ENCODE assay signal across 8 mouse cellular contexts in the genomic region with DNA sequence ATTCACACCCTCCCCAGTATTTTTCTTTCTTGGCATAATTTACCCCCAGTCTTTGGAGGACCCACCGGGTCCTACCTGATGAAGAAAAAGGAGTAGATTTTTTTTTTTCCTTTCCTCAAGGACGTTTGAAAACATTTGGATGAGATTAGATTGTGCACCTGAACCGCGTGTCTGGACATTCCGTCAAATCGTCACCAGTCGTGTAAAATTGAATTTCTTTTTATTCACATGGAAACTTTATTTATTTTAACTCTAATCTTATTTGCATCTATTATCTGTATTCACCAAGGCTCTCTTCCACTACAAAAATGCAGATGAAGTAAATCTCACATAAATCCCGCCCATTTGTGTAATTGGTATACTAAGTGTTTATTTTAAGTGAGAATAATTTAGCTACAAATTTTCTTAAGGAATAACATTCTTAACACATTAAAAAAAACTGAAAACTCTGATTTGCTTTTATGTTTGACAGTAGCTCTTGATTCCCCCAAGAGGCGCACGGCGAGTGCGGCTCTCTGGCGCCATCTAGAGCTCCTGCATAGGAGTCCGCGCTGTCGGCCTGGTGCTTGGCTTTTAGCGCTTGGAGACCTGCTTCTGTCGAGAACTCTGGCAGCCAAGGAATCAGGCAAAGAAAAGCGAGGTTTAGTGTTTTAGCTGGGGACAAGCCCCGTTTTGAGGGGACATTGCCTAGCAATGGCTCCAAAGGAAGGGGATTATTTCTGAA. TPM values are rescaled to one million over a fixed set of nuclear protein-coding genes. Genes with fewer than 3 reads are reported as not detected.
A peak's percentile ranks its signal among the peaks of the same experiment; 100 is the strongest.
DNase-seq lines count a peak whose midpoint lies in the region; ATAC-seq lines count a peak whose summit lies in the region.

No protein-coding gene starts in this region.

- no peaks in the 10 kb centered on the region for H3K9me3 ChIP-seq in hindbrain, embryonic 16.5 days (ENCODE audit: control insufficient read depth, low read length)

- no peak overlapping the region for H3K27ac ChIP-seq in hindbrain, embryonic 16.5 days (ENCODE audit: low read depth, low read length)

- H3K9ac ChIP-seq in hindbrain, embryonic 16.5 days (ENCODE audit: low read depth, low read length): no peak overlapping the region

- ATAC-seq in hindbrain, embryonic 16.5 days: peak; percentile 83

- peak overlapping the region; percentile 25 for H3K4me2 ChIP-seq in hindbrain, embryonic 16.5 days (ENCODE audit: low read length)

- H3K27me3 ChIP-seq in hindbrain, embryonic 16.5 days (replicated peaks; ENCODE audit: control insufficient read depth, insufficient read depth, low read length): peaks cover 10% of the 10 kb centered on the region

- peaks cover 17% of the 10 kb centered on the region for H3K4me1 ChIP-seq in hindbrain, embryonic 16.5 days (ENCODE audit: control insufficient read depth, insufficient read depth, low read depth, low read length)

- no peaks in the 10 kb centered on the region for H3K36me3 ChIP-seq in hindbrain, embryonic 16.5 days (ENCODE audit: control insufficient read depth, insufficient read depth, low read length)

- peak; percentile 86 for DNase-seq in T-cell, adult 2 months (ENCODE audit: low spot score)
- DNase-seq in cerebellum, postnatal 36 days: peak; percentile 82 to 86
- DNase-seq in gastrocnemius, adult 18-20 months (ENCODE audit: low spot score): peak; percentile 85
- DNase-seq in left cerebral cortex, adult 18-20 months (ENCODE audit: low spot score in 2 of 2): peak; percentile 87 to 90
- peak; percentile 91 to 93 for DNase-seq in lung, postnatal 4 days
- peak; percentile 89 for DNase-seq in right cerebral cortex, adult 18-20 months
- DNase-seq in urinary bladder, postnatal 25 days (ENCODE audit: low spot score): peak; percentile 88

- no peak overlapping the region for H3K4me3 ChIP-seq in hindbrain, embryonic 16.5 days (ENCODE audit: low read length)

- WGBS in hindbrain, embryonic 16.5 days: 2% methylated on average over 20 of the region's 20 CpGs

RNA-seq across cellular contexts. Expression of gene Sp9, which starts 6.6 kb away (rescaled TPM):
- not detected for total RNA-seq in gastrocnemius, adult 18-20 months (2021)
- polyA plus RNA-seq in hindbrain, embryonic 16.5 days (2015; fragmentation: Nextera tagmentation; extraction: Ambion mirVana): 0.35 and 0.96 TPM in 2 replicates
- 1 to 10 TPM; 3.6 to 4.1 TPM for total RNA-seq in left cerebral cortex, adult 18-20 months (2021)

RNA-seq across cellular contexts. Expression of gene Scrn3, which starts 34.1 kb away (rescaled TPM):
- 10 to 100 TPM; 55.5 to 57.9 TPM for total RNA-seq in gastrocnemius, adult 18-20 months (2021)
- 8.2 and 8.4 TPM in 2 replicates for polyA plus RNA-seq in hindbrain, embryonic 16.5 days (2015; fragmentation: Nextera tagmentation; extraction: Ambion mirVana)
- total RNA-seq in left cerebral cortex, adult 18-20 months (2021): 10 to 100 TPM; 24.8 to 25.7 TPM

RNA-seq across cellular contexts. Expression of gene Cir1, which starts 34.2 kb away (rescaled TPM):
- 10 to 100 TPM; 11.9 to 13.8 TPM for total RNA-seq in gastrocnemius, adult 18-20 months (2021)
- polyA plus RNA-seq in hindbrain, embryonic 16.5 days (2015; fragmentation: Nextera tagmentation; extraction: Ambion mirVana): 20.9 and 23.8 TPM in 2 replicates
- total RNA-seq in left cerebral cortex, adult 18-20 months (2021): 10 to 100 TPM; 25.6 to 28.3 TPM

RNA-seq across cellular contexts. Expression of gene Ola1, which starts 59.6 kb away (rescaled TPM):
- total RNA-seq in gastrocnemius, adult 18-20 months (2021): 10 to 100 TPM; 52.3 to 53.2 TPM
- 97.0 and 110 TPM in 2 replicates for polyA plus RNA-seq in hindbrain, embryonic 16.5 days (2015; fragmentation: Nextera tagmentation; extraction: Ambion mirVana)
- total RNA-seq in left cerebral cortex, adult 18-20 months (2021): 100 to 1,000 TPM; 100 to 106 TPM

Comparison
In these comparisons a context has a peak if more than half of its experiments do, and no peak if none do; other contexts are left out.
1. RNA of gene Sp9, which starts 6.6 kb away (total RNA-seq): 3.6 to 4.1 TPM in left cerebral cortex, adult 18-20 months; not detected in gastrocnemius, adult 18-20 months; every median in the first group is over 4 times any median in the second.
2. Peak in every context shown above with its lines, with median percentiles within 50 percentile points of each other: DNase-seq.